Comparison of ENCODE assay signal across 8 mouse cellular contexts in genomic region chr7:72239782-72240493, GRCm38 (mm10).
A peak's percentile ranks its signal among the peaks of the same experiment; 100 is the strongest.
DNase-seq lines count a peak whose midpoint lies in the region; ATAC-seq and TF ChIP-seq lines count a peak whose summit lies in the region.

No protein-coding gene starts in this region.

- H3K4me1 ChIP-seq in forebrain, embryonic 15.5 days = no peaks in the 10 kb centered on the region
- H3K4me1 ChIP-seq in kidney, embryonic 16.5 days (ENCODE audit: insufficient read depth, low read length) = no peaks in the 10 kb centered on the region

- H3K9me3 ChIP-seq in forebrain, embryonic 15.5 days = no peaks in the 10 kb centered on the region
- no peaks in the 10 kb centered on the region for H3K9me3 ChIP-seq in kidney, embryonic 16.5 days (ENCODE audit: low read length)

- no peaks in the 10 kb centered on the region for H3K36me3 ChIP-seq in forebrain, embryonic 15.5 days
- H3K36me3 ChIP-seq in kidney, embryonic 16.5 days (ENCODE audit: insufficient read depth, low read length) = no peaks in the 10 kb centered on the region

- peak; percentile 83 for TF ChIP-seq CTCF in gastrocnemius, adult 2 months (IDR thresholded peaks at IDR 0.05)

- H3K4me3 ChIP-seq in gastrocnemius, adult 2 months = no peak overlapping the region
- H3K4me3 ChIP-seq in forebrain, embryonic 15.5 days = no peak overlapping the region
- H3K4me3 ChIP-seq in kidney, embryonic 16.5 days (ENCODE audit: low read length) = no peak overlapping the region

- 34% methylated on average over 3 of the region's 3 CpGs for WGBS in forebrain, embryonic 15.5 days
- 31% methylated on average over 3 of the region's 3 CpGs for whole genome bisulfite sequencing in kidney, embryonic 16.5 days

- ATAC-seq in forebrain, embryonic 15.5 days (replicated peaks) = 0 out of 2 replicates have a peak, but pooled peaks have one; percentile 63
- peak; percentile 46 for ATAC-seq in kidney, embryonic 16.5 days (ENCODE audit: low FRiP score, low TSS enrichment)

- no peak for DNase-seq in gastrocnemius, adult 2 months
- no peak for DNase-seq in gastrocnemius, adult 8-10 months (ENCODE audit: low spot score in 2 of 2)
- DNase-seq in 3T3-L1 (ENCODE audit: low read depth, low spot score) = peak; percentile 54
- DNase-seq in R1 (ENCODE audit: low read depth, low spot score) = peak; percentile 80
- DNase-seq in lung, postnatal 14 days = peak; percentile 55
- DNase-seq in thymus, postnatal 25 days = peak; percentile 45

- no peak overlapping the region for H3K27ac ChIP-seq in gastrocnemius, adult 2 months
- no peak overlapping the region for H3K27ac ChIP-seq in forebrain, embryonic 15.5 days (replicated peaks)
- H3K27ac ChIP-seq in kidney, embryonic 16.5 days (ENCODE audit: low read length) = no peak overlapping the region

- intact Hi-C loops in gastrocnemius, adult 2 months (cut with DNase I) = loop anchor here (1.0 kb wide), 1 partner anchor 122 kb away; no protein-coding TSS in a partner anchor

- no peaks in the 10 kb centered on the region for H3K27me3 ChIP-seq in forebrain, embryonic 15.5 days
- H3K27me3 ChIP-seq in kidney, embryonic 16.5 days (ENCODE audit: insufficient read depth, low read length) = no peaks in the 10 kb centered on the region

- no peak overlapping the region for H3K4me2 ChIP-seq in forebrain, embryonic 15.5 days (replicated peaks)
- no peak overlapping the region for H3K4me2 ChIP-seq in kidney, embryonic 16.5 days (replicated peaks; ENCODE audit: low read depth, low read length)

- no peak overlapping the region for H3K9ac ChIP-seq in forebrain, embryonic 15.5 days (replicated peaks)
- H3K9ac ChIP-seq in kidney, embryonic 16.5 days (replicated peaks; ENCODE audit: low read length) = no peak overlapping the region

Comparison
In these comparisons a context has a peak if more than half of its experiments do, and no peak if none do; other contexts are left out.
1. DNase-seq: peak in 3T3-L1 (single experiment), R1 (single experiment), lung, postnatal 14 days (single experiment) and thymus, postnatal 25 days (single experiment); none in gastrocnemius, adult 2 months (single experiment) and gastrocnemius, adult 8-10 months (0 of 2).